Mouse (Mus musculus): Measurements from ENCODE around the gene Iffo2.

GRCm38 (mm10) chr4:139512985-139513384, 17.4 kb upstream of the Iffo2 start:
- TF ChIP-seq EP300 (IDR thresholded peaks at IDR 0.05; ENCODE audit: low read depth) (no peak), CTCF (IDR thresholded peaks at IDR 0.05; ENCODE audit: low read depth) (no peak)
